Mouse (Mus musculus) adrenal gland, adult 2 months (tissue): ENCODE results near the gene Tmub2. TPM values are rescaled to one million over a fixed set of nuclear protein-coding genes. Genes with fewer than 3 reads are reported as not detected.

Experiments
- DNase-seq: peaks from one replicate; pipeline ENCODE4 v3.0.0; 2021
- polyA plus RNA-seq: library from polyadenylated mRNA; depleted of rRNA; stranded (reverse); fragments of >200 nt; gene quantifications from 2 replicates; pipeline ENCODE4 v1.2.3, GENCODE M21; 2012
- total RNA-seq, 2 experiments: library from RNA; stranded (reverse); gene quantifications; 2 replicates each; pipeline ENCODE4 v1.2.3; 2021

Gene Tmub2
- total and polyA plus RNA-seq, 3 experiments = 57.2 to 59.4 (median 58.9) TPM

DNA sequence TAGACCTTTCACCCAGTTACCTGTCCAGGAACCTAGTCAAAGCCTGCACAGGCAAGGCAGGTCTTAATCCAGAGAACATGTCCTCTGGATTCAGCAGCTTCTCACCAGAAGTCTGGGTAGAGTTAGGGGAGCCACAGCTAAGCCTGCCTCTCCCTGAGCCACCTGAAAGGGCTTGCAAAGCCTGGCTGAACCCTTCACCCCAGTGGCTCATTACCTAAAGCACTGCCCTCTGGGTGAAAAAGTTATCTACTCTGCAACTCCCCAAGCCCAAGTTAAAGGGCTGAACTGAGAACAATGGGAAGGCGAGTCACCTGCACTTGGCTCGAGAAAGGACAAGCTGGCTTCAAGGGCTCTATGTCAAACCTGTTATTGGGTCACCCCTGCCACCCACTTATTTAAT is 19.4 kb downstream of the Tmub2 start:
- DNase-seq = no peak

- peak; percentile 64 for DNase-seq
Observed at GRCm38 (mm10) chr11:102305359-102305758, 20.6 kb downstream of the Tmub2 start.

GRCm38 (mm10) chr11:102308104-102308503 is 23.4 kb downstream of the Tmub2 start:
- DNase-seq = no peak

DNA sequence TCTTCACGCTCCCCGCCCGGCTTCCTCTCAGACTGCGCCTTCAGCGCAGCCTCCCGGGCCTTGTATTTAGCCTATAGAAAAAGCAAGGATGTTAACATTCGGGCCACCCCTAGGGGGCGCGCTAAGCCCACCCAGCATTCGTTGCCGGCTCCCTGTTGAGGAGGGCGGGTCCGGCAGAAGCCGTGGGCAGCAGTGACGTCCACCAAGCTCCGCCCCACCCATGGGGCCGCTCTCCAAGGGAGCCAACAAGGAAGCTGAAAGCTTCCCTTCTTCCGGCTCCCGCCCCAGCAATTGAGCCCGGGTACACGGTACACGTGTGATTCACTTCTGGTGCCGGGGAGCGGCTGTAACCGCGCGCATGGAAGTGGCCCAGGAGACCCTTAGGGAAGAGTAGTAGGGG is 24.2 kb downstream of the Tmub2 start:
- DNase-seq = peak; percentile 98

DNA sequence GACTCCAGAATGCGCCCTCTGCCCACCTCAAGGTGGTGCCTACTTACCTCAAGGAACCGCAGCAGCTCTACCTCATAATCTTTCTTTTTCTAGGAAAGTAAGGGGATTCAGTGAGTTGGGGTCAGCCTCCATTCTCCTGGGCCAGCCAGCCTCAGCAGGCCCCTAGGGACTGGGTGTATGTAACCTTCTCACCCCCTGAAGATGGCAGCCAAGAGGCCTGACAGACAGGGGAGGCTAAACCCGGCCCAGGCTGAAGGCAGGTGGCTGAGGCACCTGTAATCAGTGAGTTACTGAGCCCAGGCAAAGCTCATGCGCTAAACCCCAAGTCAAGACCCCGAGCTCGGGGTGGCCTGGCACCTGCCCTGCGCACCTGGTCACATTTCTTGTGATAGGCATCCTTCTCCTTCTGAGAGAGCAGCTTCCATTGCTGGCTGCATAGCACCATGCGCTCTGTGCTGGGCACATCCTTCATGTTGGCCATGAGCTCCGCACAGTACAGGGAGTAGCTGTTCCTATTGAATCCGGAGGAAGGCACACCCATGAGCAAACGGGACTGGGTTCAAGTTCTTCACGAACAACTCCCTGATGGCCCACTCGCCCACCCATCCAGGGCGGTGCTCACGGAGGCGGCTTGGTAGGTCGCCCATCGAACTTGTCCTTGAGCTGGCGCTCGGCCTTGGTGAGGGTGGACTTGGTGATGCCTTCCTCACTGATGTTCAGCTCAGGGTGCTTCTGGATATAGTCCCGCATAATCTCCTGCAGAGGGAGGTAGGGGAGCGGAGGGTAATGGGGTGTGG is 25.3 kb downstream of the Tmub2 start:
- DNase-seq = peak; percentile 68

GRCm38 (mm10) chr11:102310768-102311695 is 26.3 kb downstream of the Tmub2 start:
- peak; percentile 69 for DNase-seq

DNA sequence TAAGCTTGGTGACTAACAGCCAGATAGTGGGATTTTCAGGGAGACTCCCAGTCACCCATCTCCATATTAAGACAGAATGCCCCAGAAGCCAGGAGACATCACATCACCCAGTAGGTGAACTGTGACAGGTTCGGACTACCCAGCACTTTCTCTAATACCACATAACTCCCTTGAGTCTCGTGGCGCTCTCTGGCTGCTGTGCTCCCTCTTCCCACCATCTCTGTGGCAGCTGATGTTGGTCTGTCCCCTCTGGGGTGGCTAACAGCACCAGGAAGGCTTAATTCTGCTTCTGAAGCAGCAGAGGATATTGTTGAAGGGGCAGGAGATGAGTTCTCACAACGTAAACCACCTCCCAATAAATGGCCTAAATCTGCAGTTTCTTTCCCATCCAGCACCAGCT is 27.2 kb downstream of the Tmub2 start:
- DNase-seq = peak; percentile 6

DNA sequence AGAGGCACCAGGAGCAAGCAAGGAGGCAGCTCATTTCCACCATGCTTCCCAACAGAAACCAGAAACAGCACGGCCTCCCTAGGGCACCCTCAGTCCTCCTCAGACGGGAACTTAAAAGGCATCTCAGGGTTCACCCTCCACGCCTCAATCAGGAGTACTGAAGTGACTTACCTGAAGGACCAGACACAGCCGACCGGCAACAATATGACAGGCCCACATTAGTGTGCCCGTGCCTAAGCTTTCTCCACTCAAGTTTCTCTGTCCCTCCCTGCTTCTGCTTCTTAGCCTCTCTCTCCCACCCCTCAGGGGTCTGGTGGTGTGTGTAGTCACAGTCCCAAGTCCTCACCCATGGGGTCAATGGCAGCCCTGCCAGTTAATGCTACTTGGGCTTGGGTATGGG is 27.9 kb downstream of the Tmub2 start:
- no peak for DNase-seq

- DNase-seq = no peak
Observed at GRCm38 (mm10) chr11:102314321-102314720, 29.6 kb downstream of the Tmub2 start.

DNA sequence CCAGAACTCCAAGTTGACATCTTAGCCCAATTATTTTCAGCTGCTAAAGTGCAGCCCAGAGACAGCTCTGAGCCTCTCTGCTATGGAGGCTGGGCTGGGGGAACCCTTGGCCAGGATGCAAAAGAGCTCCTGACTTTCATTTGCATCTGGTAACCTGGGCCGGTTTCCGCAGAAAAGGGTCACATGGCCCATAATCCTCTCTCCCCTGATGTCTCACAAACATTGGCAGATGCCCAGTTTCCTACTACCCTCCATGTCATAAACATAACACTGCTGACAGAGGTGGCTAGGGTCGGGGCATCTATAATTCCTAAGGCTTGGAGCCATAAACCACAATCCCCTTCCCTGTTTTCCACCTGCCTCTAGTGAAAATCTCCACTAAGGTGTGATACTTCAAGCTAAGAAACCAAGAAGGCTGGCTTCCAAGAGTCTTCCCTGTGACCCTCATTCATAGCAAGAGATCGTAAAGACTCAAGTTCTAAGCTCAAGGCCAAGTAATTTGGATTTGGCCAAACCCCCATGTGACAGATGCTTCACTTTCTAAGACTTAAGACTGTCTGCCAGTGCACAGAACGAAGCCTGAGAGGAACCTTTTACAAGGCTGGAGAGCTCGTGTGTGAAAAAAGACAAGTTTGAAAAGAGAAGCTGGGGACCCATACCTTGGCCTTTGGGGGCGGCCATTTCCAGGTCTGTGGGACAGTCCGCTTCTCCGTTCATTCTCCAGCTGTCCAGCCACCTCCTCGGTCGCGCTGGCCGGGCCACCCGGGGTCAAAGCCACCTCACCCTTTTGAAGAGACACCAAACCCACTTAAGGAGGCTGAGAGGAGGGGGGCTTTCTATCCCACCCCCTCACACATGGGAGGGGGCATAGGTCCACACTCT is 31.2 kb downstream of the Tmub2 start:
- DNase-seq = no peak

DNA sequence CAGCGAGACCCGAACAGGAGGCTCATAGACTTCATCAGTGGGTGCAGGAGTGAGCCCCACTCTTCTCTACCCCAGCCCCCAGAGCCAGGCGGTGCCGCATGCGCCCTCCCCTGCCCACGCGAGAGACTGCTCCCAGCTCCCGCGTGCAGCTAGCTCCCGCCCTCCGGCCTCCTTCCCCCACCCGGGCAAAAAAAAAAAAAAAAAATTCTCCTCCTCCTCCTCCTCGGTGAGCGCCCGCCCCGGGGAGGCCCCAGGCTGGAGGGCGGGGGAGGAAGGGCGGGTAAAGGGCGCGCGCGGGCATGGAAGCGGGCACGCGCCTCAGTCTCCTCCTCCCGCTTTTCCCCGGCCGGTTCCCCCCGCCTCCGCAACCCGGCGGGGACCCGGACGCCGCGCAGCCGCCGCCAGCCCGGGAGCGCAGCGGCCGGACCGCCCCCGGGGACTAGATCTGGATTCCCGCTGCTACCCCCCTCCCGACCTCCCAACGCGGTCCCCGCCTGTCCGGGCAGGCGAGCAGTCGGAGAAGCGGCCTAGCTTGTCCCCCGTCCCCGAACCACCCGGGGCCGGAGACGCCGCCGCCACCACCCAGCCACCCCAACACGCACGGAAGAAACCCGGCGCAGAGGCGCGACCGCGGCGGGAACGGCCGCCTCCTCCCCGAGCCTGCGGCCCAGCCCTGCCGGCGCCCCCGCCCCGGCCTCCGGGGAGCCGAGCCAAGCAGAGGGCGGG is 32.0 kb downstream of the Tmub2 start:
- peak; percentile 97 for DNase-seq

DNA sequence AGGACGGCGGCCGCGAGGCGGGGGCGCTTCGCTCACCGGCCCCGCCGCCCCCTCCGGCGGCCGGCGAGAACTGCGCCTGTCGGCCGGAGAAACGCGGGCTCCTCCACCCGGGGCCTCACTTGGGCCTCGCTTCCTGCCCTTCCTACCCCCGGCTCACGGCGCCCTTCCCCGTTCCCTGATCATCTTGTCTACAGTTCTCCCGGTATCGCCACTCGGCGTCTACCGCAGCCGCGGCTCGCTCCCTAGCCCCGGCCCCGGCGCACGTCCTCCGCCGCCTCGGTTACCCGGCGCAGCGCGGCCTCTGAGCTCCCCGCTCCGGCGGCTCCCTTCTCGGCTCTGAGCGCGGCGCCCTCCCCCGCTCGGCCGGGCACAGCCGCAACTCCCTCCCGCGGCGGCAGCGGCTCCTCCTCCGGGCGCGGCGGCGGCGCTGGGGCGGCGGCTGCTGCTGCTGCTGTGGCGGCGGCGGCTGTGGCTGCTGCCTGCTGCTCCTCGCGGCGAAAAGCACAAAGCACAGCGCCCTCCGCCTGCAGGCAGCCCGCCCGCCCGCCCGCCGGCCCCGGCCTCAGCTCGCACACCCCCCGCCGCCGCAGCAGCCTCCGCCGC is 32.7 kb downstream of the Tmub2 start:
- DNase-seq = no peak

GRCm38 (mm10) chr11:102317901-102318575 is 33.3 kb downstream of the Tmub2 start:
- DNase-seq = peak; percentile 91

DNA sequence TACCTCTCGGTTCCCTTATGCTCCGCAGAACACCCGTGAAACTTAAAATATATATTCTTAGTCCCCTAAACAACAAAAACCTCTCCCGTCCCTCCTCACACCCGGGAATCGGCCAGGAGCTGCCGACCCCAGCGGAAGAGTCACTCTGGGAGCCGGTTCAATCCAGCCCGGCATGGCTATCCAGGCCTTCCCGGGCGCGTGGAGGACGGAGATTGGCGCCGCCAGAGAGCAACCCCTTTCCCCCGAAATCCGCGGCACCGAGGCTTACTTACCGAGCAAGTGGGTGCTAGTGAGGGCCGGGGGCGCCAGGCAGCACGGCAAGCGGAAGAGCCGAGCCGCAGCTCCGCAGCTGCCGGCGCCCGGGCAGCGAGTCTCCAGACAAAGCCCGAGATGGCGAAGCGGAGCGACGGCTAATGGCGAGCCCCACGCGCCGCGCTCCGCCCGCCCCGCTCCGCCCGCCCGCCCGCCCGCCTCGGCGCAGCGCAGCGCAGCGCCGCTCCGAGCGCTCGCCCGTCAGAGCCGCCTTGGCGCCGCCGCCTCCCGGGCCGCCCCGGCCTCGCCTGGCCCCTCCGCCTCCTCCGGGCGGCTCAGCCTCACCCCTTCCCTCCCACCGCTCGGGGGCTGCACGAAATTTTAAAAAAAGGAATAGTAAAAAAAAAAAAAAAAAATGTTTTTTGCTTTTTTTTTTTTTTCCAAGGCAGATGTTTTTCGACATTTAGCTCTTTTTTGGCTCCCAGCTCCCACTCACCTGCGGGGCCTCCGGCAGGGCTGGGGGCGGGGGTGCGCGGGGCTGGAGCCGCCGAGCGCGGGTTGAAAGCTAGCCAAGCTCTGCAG is 34.1 kb downstream of the Tmub2 start:
- DNase-seq = peak; percentile 80

GRCm38 (mm10) chr11:102319410-102319792 is 34.7 kb downstream of the Tmub2 start, which contains the start of gene Ubtf:
Gene Ubtf (minus strand): TSS chr11:102319742.
- DNase-seq = peak; percentile 91

DNA sequence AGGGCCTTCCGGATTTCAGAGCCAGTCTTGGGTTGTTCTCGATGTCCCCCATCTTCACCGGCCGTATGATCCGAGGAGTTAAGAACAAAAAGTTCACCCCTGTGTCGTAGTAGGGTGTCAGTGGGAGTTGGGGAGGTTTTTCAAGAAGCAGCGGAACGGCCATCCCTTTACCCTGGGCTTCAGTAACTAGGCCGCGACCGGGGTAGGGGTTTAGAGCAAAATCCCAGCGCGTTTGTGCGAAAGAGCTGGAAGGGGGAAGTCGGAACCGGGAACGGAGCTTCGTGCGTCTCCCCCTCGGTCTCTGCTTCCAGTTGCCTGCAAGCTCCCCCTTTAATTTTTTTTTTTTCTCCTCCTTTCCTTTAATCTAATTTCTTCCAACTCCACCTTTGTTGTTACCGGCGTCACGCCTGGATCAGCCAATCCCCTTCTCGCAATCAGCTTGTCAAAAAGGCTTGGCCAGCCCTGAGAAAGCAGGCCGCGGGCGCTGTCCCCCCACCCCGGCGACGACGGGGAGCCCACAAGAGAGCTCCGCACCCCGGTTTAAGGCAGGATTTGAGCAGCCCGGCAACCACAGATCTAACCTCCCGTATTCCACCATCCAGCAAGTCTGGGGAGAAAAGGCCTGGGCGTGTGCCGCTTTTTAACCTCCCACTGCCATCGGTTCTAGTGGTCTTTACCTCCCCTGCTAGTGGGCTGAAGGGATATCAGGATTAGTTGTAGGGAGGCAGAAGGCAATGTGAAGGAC is 35.4 kb downstream of the Tmub2 start:
- DNase-seq = peak; percentile 93

DNA sequence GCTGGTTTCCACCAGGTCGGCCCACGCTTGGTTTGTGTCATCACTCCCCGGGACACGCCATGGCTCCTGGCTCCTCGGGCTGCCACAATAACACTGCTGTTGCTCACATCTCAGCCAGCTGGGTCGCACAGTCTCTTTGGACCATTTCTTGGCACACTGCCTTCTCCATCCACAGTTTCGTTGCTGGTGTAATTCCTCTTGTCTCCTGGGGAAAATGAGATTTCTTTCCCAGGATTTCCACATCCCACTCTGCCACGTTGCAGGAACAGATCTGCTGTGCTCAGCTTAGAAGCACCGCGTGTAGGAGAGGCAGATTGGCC is 35.9 kb downstream of the Tmub2 start:
- DNase-seq = peak; percentile 83

- no peak for DNase-seq
Observed at GRCm38 (mm10) chr11:102321931-102322330, 37.2 kb downstream of the Tmub2 start.

GRCm38 (mm10) chr11:102323516-102323915 is 38.8 kb downstream of the Tmub2 start:
- DNase-seq = no peak
